Mouse (Mus musculus) intestine, embryonic 16.5 days (tissue): ENCODE results near the gene Lipm. TPM values are rescaled to one million over a fixed set of nuclear protein-coding genes. Genes with fewer than 3 reads are reported as not detected.

ENCODE experiments used
- ATAC-seq: fragments of 200-750 bp; cut with Nextera tagmentation; 2 replicates; pipeline ENCODE4 v1.8.0; 2017; ENCODE audit warnings: moderate TSS enrichment, moderate library complexity
- H3K27ac ChIP-seq: fragments of 300-500 bp; sonication (generic); 2 replicates; pipeline ENCODE4 v1.5.1; 2014; ENCODE audit warnings: mild to moderate bottlenecking, low read length
- H3K27me3 ChIP-seq: fragments of 300-500 bp; sonication (generic); replicated peaks from 2 replicates; pipeline ENCODE4 v1.6.1; 2014; ENCODE audit warnings: low read length, control low read depth, mixed read lengths; ENCODE audit not compliant: control insufficient read depth, insufficient read depth
- H3K36me3 ChIP-seq: fragments of 300-500 bp; sonication (generic); 2 replicates; pipeline ENCODE4 v1.6.1; 2014; ENCODE audit warnings: low read length, control low read depth; ENCODE audit not compliant: control insufficient read depth, insufficient read depth
- H3K4me1 ChIP-seq: fragments of 300-500 bp; sonication (generic); 2 replicates; pipeline ENCODE4 v1.6.1; 2014; ENCODE audit warnings: low read length, control low read depth, mixed read lengths; ENCODE audit not compliant: control insufficient read depth, insufficient read depth
- H3K4me2 ChIP-seq: fragments of 300-500 bp; sonication (generic); 2 replicates; pipeline ENCODE4 v1.6.1; 2014; ENCODE audit warnings: low read depth, low read length, control low read depth
- H3K4me3 ChIP-seq: fragments of 300-500 bp; sonication (generic); 2 replicates; pipeline ENCODE4 v1.5.1; 2014; ENCODE audit warnings: mild to moderate bottlenecking, low read length
- H3K9ac ChIP-seq: fragments of 300-500 bp; sonication (generic); 2 replicates; pipeline ENCODE4 v1.6.1; 2014; ENCODE audit warnings: low read depth, low read length
- H3K9me3 ChIP-seq: fragments of 300-500 bp; sonication (generic); 2 replicates; pipeline ENCODE4 v1.6.1; 2016; ENCODE audit warnings: low read length, control low read depth; ENCODE audit not compliant: control insufficient read depth
- WGBS: fragments of 180-500 bp; shearing (Covaris S2); extraction: QIAGEN DNeasy Blood & Tissue Kit; methylation state at CpG from one replicate; pipeline ENCODE4 v1.1.7; 2014; 5-methylcytosine and 5-hydroxymethylcytosine counted together
- polyA plus RNA-seq: library from polyadenylated mRNA; unstranded; fragments of >200 nt; fragmentation: Nextera tagmentation; extraction: Ambion mirVana; gene quantifications from 2 replicates; pipeline ENCODE4 v1.2.1, GENCODE M21; 2015

Gene Lipm
- polyA plus RNA-seq, 1 experiment from 2014 or later, result not detected

DNA sequence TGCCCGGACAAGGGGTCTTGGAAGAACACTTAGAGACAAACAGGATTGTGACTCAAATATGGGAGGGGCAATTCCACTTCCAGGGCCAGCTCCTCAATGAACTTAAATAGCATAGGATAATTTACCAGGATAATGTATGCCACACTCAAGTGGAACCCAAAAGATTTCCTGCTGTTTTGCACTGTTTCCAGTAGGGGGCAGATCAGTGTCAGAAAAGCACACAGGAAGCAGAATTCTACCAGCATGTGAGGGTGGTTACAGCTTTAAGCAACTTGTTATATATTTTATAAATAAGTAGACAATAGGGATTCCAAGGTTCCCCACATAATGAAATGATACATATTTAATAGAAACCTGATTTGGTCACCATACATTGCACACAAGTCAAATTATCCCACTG lies 51.2 kb downstream of the Lipm start:
- H3K4me2 ChIP-seq, result no peak overlapping the region
- no peaks in the 10 kb centered on the region for H3K9me3 ChIP-seq
- H3K27me3 ChIP-seq, result no peaks in the 10 kb centered on the region
- ATAC-seq, result no peak
- no peaks in the 10 kb centered on the region for H3K36me3 ChIP-seq
- H3K27ac ChIP-seq, result no peak overlapping the region
- 90% methylated on average over 1 of the region's 1 CpGs for WGBS
- no peaks in the 10 kb centered on the region for H3K4me1 ChIP-seq
- no peak overlapping the region for H3K4me3 ChIP-seq
- H3K9ac ChIP-seq, result no peak overlapping the region

DNA sequence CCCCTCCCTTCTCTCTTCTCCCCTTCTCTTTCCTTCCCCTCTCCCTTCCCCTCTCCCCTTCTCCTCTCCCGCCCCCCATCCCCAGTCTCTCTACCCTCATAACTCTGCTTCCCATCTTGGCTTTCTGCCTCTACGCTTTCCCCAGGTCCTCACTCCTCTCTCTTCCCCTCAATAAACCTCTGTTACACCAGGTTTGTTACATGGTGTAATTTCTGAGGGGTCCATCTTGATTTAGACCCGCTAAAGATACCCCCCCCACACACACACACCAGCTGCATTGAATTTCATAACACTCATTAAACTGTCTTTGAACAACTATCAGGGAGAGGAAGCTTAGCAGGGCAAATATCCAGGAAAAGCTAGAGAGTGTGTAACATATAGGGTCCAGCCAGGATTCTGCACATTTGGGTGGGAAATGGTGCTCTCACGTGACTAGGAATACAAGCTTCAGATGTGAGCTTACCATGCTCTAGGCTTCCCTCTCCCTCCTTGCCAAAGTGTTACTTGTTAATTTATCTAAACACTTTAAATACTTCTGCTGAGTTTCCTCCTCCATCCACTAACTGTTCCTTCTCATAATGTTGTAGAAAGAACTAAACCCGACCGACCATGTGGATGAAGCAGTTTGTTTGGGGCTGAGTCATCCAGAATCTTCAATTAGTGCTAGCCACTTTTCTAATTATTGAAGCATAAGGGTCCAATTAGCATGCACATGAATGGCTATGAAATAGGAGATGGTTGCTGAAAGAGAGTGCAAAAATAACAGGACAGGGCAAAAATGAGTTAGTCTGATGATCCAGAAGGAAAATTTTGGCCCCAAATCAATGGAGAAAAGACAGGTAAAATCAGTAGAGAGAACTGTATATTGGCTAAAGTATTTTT lies 52.8 kb downstream of the Lipm start:
- no peak for ATAC-seq
- H3K4me1 ChIP-seq, result no peaks in the 10 kb centered on the region

DNA sequence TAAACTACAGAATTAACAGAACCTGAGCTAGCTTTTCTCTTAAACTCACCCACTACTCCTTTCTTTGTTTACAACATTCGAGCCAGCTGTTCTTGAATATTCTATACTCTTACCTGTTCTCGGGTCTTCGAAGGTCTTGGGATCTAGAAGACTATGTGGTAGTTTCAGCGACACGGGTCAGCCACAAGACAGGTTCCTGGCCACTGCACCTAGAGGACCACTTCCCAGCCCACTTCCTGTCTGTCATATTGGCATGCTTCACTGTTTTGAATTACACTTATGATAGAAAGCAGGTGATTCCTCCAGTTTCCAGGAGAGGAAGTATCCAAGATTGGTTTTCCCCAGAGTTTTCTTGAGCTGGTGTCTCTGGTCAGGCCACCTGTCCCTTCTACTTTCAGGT lies 62.0 kb downstream of the Lipm start:
- Histone ChIP-seq H3K36me3 (no peaks in the 10 kb centered on the region), H3K4me3 (no peak overlapping the region), H3K9ac (no peak overlapping the region), H3K27ac (no peak overlapping the region), H3K4me2 (no peak overlapping the region), H3K27me3 (no peaks in the 10 kb centered on the region), H3K4me1 (no peaks in the 10 kb centered on the region), H3K9me3 (no peaks in the 10 kb centered on the region)
- no peak for ATAC-seq
- WGBS, result 91% methylated on average over 5 of the region's 5 CpGs

More for the DNA sequence above, 52.8 kb downstream of the Lipm start:
- no peak overlapping the region for H3K4me2 ChIP-seq
- no peaks in the 10 kb centered on the region for H3K27me3 ChIP-seq
- H3K9ac ChIP-seq, result no peak overlapping the region
- H3K4me3 ChIP-seq, result no peak overlapping the region
- no peaks in the 10 kb centered on the region for H3K36me3 ChIP-seq
- WGBS, result 68% methylated on average over 6 of the region's 6 CpGs
- no peak overlapping the region for H3K27ac ChIP-seq
- H3K9me3 ChIP-seq, result no peaks in the 10 kb centered on the region

DNA sequence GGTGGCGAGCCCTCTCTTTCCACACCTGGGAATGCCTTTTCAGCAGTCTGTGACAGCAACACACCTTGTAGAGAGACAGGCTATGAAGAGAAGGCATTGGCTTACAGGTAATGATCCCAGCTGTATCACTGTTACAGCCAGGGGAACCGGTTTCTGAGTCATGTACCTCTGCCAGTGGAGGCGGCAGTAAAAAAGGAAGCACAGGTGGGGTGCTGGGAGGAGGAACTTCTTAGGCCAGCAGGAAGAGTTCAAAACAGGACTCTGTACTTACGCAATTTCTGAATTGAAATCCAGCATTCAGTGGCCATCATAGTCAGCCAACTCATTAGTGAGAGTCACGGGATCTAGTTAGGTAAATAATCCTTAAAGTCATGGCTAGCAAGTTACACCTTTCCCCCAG lies 65.2 kb downstream of the Lipm start, which contains the start of gene Ankrd22:
Gene Ankrd22 (minus strand): TSS at position 163 of the 400 bp plus-strand sequence.
- Histone ChIP-seq H3K27me3 (no peaks in the 10 kb centered on the region), H3K36me3 (no peaks in the 10 kb centered on the region), H3K27ac (peak within 1 kb of the TSS; percentile 54), H3K4me1 (no peaks in the 10 kb centered on the region), H3K4me2 (no peak within 1 kb of the TSS), H3K4me3 (no peak within 1 kb of the TSS), H3K9me3 (no peaks in the 10 kb centered on the region), H3K9ac (no peak within 1 kb of the TSS)
- ATAC-seq, result peak; percentile 98
- 50% methylated on average over 5 of the region's 5 CpGs for WGBS

DNA sequence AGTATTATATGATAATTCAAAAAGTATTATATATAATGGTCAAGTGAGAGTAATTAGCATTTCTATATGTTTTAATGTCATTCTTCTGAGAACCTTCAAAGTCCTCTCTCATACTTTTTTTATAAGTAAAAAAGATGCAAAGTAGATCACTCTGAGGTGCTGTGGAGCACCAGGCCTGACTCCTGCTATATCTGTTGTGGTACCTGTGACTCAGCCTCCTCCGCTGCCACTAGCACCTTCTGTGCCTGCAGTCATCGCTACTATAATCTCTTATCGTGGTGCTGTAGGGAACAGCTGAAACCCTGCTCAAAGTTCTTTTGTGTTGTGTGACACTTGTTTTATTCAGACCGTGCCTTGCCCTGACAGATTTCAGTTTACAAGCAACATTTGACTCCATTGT lies 65.7 kb downstream of the Lipm start:
- Histone ChIP-seq H3K4me3 (no peak overlapping the region), H3K4me1 (no peaks in the 10 kb centered on the region), H3K27me3 (no peaks in the 10 kb centered on the region), H3K9me3 (no peaks in the 10 kb centered on the region), H3K27ac (no peak overlapping the region), H3K9ac (no peak overlapping the region), H3K4me2 (no peak overlapping the region), H3K36me3 (no peaks in the 10 kb centered on the region)
- peak; percentile 80 for ATAC-seq
- WGBS, result 67% methylated on average over 4 of the region's 4 CpGs

DNA sequence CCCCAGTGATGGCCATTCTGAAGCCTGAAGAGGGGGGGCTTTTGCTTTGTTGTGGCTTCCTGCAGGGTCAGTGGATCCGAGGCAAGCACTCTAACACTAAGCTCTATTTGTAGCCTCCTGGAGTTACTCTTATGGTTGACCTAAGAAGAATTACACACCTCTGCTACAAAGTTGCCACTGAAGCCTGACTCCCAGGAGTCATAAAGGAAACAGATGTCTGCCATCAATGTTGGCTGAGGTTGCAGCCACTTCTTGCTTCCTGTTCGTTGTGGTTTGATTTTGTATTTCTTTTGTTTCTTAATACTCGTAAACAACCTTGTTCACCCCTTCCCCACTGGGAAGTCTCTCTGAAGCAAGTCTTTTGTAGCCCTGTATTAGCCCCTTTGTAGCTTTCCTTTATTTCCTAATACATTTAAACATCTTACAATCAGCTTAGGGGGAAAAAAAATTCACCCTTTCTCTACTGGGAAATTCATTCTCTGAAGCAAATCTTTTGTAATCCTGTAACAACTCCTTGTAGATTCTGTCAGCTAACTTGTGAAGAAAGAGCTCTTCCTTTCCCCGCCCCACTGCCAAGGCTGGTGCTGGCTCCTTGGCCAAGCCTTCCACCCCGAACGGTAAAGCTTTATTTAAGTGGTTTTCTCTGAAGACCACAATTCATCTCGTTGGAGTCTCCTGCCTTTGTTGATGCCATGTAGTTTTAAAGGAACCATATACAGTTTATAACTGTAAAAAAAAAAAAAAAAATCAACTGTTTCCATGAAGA lies 67.3 kb downstream of the Lipm start:
- Histone ChIP-seq H3K4me1 (no peaks in the 10 kb centered on the region), H3K9ac (no peak overlapping the region), H3K9me3 (no peaks in the 10 kb centered on the region), H3K27me3 (no peaks in the 10 kb centered on the region), H3K36me3 (no peaks in the 10 kb centered on the region), H3K4me3 (no peak overlapping the region), H3K4me2 (no peak overlapping the region), H3K27ac (no peak overlapping the region)
- WGBS, result 55% methylated on average over 7 of the region's 7 CpGs
- no peak for ATAC-seq

DNA sequence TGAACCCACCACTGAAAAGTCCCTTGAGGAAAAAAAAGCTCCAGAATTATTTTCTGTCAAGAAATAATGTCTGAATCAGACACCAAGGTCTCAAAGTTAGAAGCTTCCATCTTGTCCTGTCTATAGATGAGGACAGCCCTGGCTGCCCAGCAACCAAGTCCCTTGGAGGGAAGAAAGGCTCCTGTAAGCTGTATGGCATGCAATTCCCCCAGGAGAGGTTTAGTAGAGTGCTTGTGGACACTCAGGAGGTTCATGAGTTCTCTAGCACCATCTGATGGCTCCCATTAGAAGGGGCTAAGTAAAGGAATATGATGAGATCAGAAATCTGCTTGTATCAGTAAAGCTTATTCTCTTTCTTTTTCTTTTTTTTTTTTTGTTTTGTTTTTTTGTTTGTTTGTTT lies 68.4 kb downstream of the Lipm start:
- H3K9me3 ChIP-seq, result no peaks in the 10 kb centered on the region
- no peak overlapping the region for H3K4me2 ChIP-seq
- no peaks in the 10 kb centered on the region for H3K4me1 ChIP-seq
- ATAC-seq, result no peak
- no peak overlapping the region for H3K4me3 ChIP-seq
- no peaks in the 10 kb centered on the region for H3K36me3 ChIP-seq
- H3K27me3 ChIP-seq, result no peaks in the 10 kb centered on the region
- no peak overlapping the region for H3K9ac ChIP-seq
- no peak overlapping the region for H3K27ac ChIP-seq

DNA sequence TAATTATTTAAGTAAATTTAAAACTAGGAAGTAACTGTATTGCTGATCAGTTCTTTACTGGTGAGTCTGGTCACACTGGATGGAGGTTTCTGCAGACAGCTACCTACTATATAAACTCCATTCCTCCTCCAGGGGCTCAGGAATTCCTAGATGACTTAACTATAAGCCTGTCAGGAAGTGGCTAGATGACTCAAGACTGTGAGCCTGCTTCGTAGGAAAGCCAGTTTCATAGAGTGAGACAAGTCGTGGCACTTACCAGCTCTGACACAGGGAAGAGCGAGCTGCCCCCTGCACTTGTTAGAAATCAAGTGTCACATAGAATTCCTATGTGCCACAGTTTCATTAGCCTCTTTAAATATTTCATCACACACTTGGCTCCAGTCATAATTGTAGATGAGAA lies 70.4 kb downstream of the Lipm start:
- ATAC-seq, result no peak
- Histone ChIP-seq H3K4me1 (no peaks in the 10 kb centered on the region), H3K36me3 (no peaks in the 10 kb centered on the region), H3K4me3 (no peak overlapping the region), H3K9ac (no peak overlapping the region), H3K27ac (no peak overlapping the region), H3K27me3 (no peaks in the 10 kb centered on the region), H3K9me3 (no peaks in the 10 kb centered on the region), H3K4me2 (no peak overlapping the region)
- WGBS, result 68% methylated on average over 3 of the region's 3 CpGs
